Mouse (Mus musculus) urinary bladder, postnatal 14 days (tissue): ENCODE data around the gene Vsx1.

Experiments
- DNase-seq: peaks from one replicate; pipeline ENCODE4 v3.0.0; 2021; ENCODE audit warnings: low spot score

Gene Vsx1

GRCm38 (mm10) chr2:150667065-150667819 is 21.9 kb downstream of the Vsx1 start:
- no peak for DNase-seq

- DNase-seq = no peak
These were observed 22.5 kb downstream of the Vsx1 start for GRCm38 (mm10) chr2:150666723-150667064.

- DNase-seq = no peak
These were observed 23.4 kb downstream of the Vsx1 start for GRCm38 (mm10) chr2:150665534-150666451.

- DNase-seq = no peak
These were observed 24.2 kb downstream of the Vsx1 start for GRCm38 (mm10) chr2:150665006-150665405.

GRCm38 (mm10) chr2:150664152-150664920 is 24.8 kb downstream of the Vsx1 start:
- no peak for DNase-seq

- DNase-seq = no peak
These were observed 25.9 kb downstream of the Vsx1 start for GRCm38 (mm10) chr2:150663255-150663654.

- no peak for DNase-seq
These were observed 27.2 kb downstream of the Vsx1 start for GRCm38 (mm10) chr2:150662007-150662406.

GRCm38 (mm10) chr2:150660668-150661451 is 28.3 kb downstream of the Vsx1 start:
- DNase-seq = no peak

GRCm38 (mm10) chr2:150660049-150660448 is 29.1 kb downstream of the Vsx1 start:
- no peak for DNase-seq

GRCm38 (mm10) chr2:150656975-150657768 is 32.0 kb downstream of the Vsx1 start:
- DNase-seq = no peak

GRCm38 (mm10) chr2:150656112-150656511 is 33.0 kb downstream of the Vsx1 start:
- no peak for DNase-seq

- DNase-seq = no peak
These were observed 33.9 kb downstream of the Vsx1 start for GRCm38 (mm10) chr2:150655290-150655689.

- DNase-seq = no peak
These were observed 34.3 kb downstream of the Vsx1 start for GRCm38 (mm10) chr2:150654814-150655213.

- no peak for DNase-seq
These were observed 37.8 kb downstream of the Vsx1 start for GRCm38 (mm10) chr2:150651366-150651765.

- DNase-seq = no peak
These were observed 38.6 kb downstream of the Vsx1 start for GRCm38 (mm10) chr2:150650511-150651074.

- no peak for DNase-seq
These were observed 40.8 kb downstream of the Vsx1 start for GRCm38 (mm10) chr2:150648300-150648895.

GRCm38 (mm10) chr2:150647681-150648299 is 41.4 kb downstream of the Vsx1 start:
- no peak for DNase-seq

GRCm38 (mm10) chr2:150646411-150647121 is 42.6 kb downstream of the Vsx1 start:
- no peak for DNase-seq

GRCm38 (mm10) chr2:150645225-150645624 is 43.9 kb downstream of the Vsx1 start:
- no peak for DNase-seq
